26 mouse cellular contexts compared by ENCODE assay signal in the genomic region with DNA sequence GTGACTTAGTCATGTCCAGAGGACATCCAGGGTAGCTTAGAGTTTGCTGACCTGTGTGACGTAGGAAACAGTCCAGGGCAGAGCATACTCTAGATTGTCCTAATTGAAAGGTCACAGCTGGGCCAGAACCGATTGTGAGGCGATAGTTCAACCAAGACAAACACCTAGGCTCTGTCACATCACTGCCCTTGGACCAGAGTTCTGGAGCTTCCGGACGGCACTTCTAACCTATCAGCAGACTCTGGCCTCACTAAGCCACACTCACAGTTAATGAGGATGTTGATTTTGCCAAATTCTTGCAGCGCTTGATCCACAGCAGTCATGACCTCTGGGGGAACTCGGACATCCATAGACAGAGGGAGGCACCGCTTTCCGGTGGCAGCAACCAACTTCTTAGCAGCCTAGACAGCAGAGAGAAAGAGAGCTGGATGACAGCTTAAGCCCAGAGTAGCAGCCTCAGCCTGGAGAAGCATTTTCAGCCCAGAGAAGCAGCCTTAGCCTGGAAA.
"Had no signal": no experiment of that assay in that cellular context is flagged by ENCODE, and none has a peak within 500 bp of the region (broad histone marks: within the 10 kb centered on the region; RNA-seq: fewer than 3 reads in every experiment).

No protein-coding gene starts in this region.

- H3K27me3 ChIP-seq: heart, embryonic 13.5 days; heart, embryonic 15.5 days; hindbrain, embryonic 13.5 days; hindbrain, embryonic 15.5 days; kidney, embryonic 15.5 days; limb, embryonic 12.5 days had no signal

- ATAC-seq: hindbrain, postnatal 0 days; intestine, embryonic 16.5 days had no signal

- H3K27ac ChIP-seq: heart, adult 2 months; heart, embryonic 13.5 days; heart, embryonic 15.5 days; hindbrain, embryonic 13.5 days; hindbrain, embryonic 15.5 days; hindbrain, postnatal 0 days; kidney, embryonic 15.5 days; kidney, postnatal 0 days; layer of hippocampus, adult 2 months; left cerebral cortex, adult 2 months; limb, embryonic 10.5 days; limb, embryonic 12.5 days; liver, embryonic 14.5 days had no signal

- H3K4me1 ChIP-seq: limb, embryonic 12.5 days had no signal

- H3K9ac ChIP-seq: heart, embryonic 13.5 days; heart, embryonic 15.5 days; hindbrain, embryonic 13.5 days; hindbrain, embryonic 15.5 days; kidney, embryonic 15.5 days; limb, embryonic 12.5 days; liver, embryonic 14.5 days had no signal

- H3K4me3 ChIP-seq: heart, adult 2 months; heart, embryonic 13.5 days; heart, embryonic 15.5 days; hindbrain, embryonic 13.5 days; hindbrain, embryonic 15.5 days; kidney, embryonic 15.5 days; layer of hippocampus, adult 2 months; left cerebral cortex, adult 2 months; limb, embryonic 10.5 days; limb, embryonic 12.5 days had no signal

- DNase-seq: gastrocnemius, postnatal 14 days; gastrocnemius, postnatal 36 days; heart, adult 11 months; heart, adult 2 months; heart, postnatal 14 days; heart, postnatal 36 days; kidney, adult 11 months; kidney, adult 2 months; kidney, adult 9 months; kidney, postnatal 25 days; kidney, postnatal 4 days; liver had no signal

- H3K4me2 ChIP-seq: heart, embryonic 11.5 days; heart, embryonic 13.5 days; heart, embryonic 15.5 days; hindbrain, embryonic 13.5 days; hindbrain, embryonic 15.5 days; kidney, embryonic 15.5 days; limb, embryonic 12.5 days had no signal

- H3K9me3 ChIP-seq: heart, embryonic 13.5 days; heart, embryonic 15.5 days; hindbrain, embryonic 13.5 days; hindbrain, embryonic 15.5 days; kidney, embryonic 15.5 days; limb, embryonic 10.5 days; limb, embryonic 12.5 days had no signal
